Mouse (Mus musculus) right cerebral cortex, postnatal 10 days (tissue): ENCODE data around the gene Shb.
"Not testable (repeated sequence)": the region's sequence is repeated elsewhere in the genome, so short reads cannot be mapped to it uniquely, and the experiment has no call there.

ENCODE experiments used
- DNase-seq, 2 experiments: peaks; one replicate each; pipeline ENCODE4 v3.0.0; 2021; ENCODE audit warnings: low spot score in 2 of 2

The Shb gene

DNA sequence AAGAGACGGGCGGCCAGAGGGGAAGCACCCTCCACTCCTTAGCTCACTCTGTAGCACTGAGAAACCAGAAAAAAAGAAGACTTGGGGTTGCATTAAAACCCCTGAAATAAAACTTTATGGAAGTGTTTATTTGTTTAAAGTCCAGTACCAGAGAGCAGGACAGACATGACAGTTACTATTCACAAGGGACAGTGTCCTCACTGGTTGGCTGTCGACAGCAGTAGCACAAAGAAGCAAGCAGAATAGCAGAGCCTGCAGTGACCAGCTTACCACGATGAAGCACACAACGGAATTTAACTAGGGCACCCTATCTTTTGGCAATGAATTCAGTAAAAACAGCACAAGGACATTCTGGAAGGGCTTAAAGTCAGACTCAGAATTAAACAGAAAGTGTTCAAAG lies 134.0 kb downstream of the Shb start:
- not testable (repeated sequence) for DNase-seq

DNA sequence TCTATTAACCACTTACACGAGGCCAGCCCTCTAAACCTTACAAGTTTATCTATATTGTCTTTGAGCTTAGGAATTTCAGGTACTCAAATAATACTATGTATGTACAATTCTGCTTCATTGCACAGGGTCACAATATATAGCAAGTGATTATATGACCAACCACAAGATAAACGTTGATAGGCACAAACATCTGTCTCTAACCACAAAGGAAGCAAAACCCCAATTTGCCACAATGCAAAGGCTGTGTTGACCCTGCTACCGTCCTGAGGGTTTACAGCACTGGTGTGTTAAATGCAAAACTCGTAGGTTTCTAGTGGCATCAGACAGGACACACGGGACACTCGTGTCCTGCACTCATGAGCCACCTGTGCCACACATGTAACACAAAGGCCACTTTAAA lies 136.1 kb downstream of the Shb start:
- DNase-seq, result not testable (repeated sequence)

DNA sequence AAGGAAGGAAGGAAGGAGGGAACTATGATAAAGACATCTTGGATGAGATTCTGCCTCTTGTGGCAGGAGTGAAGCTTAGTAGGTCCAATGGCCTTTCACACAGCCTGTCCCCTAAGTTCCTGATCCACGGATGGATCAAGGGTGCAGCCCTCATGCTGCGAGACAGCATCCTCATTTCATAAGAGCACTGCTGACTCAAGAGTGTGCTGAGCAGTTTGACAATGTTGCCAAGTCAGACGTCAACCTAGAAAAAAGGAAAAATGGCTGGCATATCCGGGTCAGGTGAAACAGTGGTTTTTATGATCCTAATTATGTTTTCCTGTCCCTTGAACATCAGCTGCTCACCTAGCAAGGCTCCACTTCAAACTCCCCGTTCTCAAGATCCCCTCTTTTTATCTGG lies 138.6 kb downstream of the Shb start:
- no peak for DNase-seq

DNA sequence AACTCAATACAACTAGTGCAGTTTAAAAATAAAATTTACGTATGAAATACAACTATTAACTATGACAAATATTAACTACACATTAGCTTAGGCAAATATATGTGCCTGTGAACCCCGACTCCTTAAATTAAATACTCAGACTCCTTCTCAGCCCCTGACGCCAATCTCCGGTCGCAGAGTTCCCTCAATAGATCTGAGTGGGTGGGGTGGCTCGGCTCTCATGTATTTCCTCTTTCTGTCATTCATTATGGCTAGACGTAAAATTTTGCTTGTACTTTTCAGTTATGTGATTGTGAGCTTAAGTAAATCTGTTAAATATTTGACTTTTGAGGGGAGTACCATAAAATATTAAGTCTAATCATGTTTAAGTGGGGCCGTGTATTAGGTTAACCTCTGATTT lies 139.3 kb downstream of the Shb start:
- no peak for DNase-seq

DNA sequence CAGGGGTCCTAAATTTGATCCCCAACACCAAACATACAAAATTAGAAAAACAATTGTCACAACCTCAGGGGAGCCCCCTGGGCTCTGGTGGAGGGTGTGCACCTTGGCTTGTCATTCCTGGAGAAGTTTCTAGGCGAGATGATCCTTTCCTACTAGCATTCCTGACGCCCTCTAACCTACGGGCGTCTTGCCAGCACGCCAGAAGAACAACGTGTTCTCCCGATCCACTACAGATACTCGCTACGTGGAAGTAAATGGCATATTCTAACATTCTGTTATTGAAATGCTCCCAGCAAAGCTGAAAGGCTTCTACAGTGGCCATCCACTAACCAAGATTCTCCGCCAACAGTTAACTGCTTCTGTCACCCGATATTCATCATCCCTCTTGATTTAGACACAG lies 139.7 kb downstream of the Shb start:
- DNase-seq, result no peak

DNA sequence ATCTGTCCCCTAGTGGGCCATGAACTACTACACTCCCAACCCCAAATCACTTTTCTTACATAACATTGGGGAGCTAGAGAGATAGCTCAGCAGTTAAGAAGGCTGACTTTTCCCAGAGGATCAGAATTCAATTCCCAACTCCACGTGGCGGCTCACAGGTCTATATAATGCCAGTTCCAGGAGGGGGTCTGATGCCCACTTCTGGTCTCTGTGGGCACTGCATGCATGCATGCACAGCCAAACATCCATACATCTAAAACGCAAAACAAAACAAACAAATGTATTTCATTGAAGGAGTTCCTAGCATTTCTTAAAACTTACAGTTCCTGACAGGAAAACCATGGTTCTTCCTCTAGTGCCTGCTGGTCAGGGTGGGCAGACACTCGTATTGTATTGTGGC lies 140.2 kb downstream of the Shb start:
- no peak for DNase-seq

- DNase-seq, result not testable (repeated sequence)
Observed at GRCm38 (mm10) chr4:45387296-45387695, 145.0 kb downstream of the Shb start.

DNA sequence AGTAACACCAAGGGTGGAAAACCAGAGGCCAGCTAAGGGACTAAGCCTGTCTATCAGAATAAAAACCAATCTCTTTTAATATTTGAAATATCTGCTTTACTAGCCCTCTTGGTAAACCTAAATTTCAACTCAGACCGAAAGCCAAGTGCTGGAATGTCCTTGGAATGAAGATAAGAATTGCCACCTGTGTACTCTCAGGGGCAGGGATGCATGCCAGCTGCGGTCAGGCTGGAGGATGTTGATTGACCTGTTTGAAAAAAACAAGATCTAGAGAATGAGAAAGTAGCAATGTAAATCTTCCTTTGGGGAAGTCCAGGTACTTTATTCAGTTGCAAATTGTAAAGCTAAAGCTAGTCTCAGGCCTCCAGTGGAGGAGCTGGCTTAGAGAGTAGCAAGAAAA lies 150.1 kb downstream of the Shb start:
- not testable (repeated sequence) for DNase-seq

DNA sequence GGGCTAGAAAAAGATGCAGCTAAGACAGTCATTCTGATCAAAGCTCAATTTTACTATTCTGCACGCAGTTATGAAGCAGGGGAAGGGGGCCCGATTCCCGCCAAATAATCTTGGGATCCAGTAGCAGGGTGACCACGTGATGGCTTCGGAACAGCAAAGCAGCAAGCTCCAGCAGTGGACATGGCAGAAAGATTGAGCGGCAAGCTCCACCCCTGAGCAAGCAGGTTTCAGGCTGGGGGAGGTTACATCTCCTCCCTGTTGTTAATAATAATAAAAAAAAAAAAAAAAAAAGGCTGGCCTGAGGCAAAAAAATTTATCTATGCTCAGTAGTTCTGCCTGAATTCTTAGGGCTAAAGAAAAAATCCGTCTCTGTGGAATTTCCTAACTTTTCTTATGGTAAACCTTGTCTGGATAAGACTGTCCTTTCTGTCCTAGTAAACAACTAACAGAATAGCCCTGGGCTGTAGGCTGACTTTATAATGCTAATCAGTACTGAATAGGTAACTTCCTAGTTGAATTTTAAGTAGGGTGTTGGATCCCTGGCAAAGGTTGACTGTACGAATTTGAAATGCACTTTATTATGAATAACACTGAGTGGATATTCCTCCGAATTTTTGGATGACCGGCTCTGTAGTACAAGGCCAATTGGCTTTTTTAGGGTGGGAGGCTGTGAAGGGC lies 151.2 kb downstream of the Shb start:
- DNase-seq, result not testable (repeated sequence)

DNA sequence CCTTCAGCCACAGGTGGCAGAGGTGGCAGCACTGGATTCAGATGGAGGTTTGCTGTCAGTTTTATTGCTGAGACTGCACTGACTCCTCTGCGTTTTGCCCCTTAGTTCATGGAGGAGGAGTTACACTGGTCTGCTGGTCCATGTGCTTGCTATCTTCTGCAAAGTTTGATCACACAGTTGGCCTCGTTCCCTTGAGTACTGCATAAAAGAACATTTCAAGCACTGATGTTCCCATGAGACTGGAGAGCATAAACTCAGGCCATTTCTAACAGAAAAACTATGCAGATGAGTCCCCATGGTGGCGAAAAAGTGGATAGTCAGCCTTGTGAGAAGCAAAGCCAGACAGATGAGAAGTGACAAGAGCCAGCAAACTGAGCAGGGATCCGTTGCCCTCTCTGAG lies 155.7 kb downstream of the Shb start:
- no peak for DNase-seq

GRCm38 (mm10) chr4:45374879-45375278 lies 157.4 kb downstream of the Shb start:
- no peak for DNase-seq
